Mouse (Mus musculus): ENCODE data around the gene Coro6. TPM values are rescaled to one million over a fixed set of nuclear protein-coding genes. Genes with fewer than 3 reads are reported as not detected.

The Coro6 gene
- total RNA-seq, 2 experiments from 2014 or later: 2.0 to 2.9 TPM

- peak; percentile 83 to 90 for DNase-seq (ENCODE audit: low spot score in 2 of 2)
Observed at GRCm38 (mm10) chr11:77508068-77509021, 46.1 kb downstream of the Coro6 start.

- DNase-seq (ENCODE audit: low spot score in 2 of 2): no peak
Observed at GRCm38 (mm10) chr11:77511336-77511735, 49.1 kb downstream of the Coro6 start.

- DNase-seq (ENCODE audit: low spot score in 2 of 2): peak; percentile 82 to 86
Observed at GRCm38 (mm10) chr11:77512891-77513810, 50.9 kb downstream of the Coro6 start.

GRCm38 (mm10) chr11:77513811-77514170, 51.6 kb downstream of the Coro6 start:
- DNase-seq (ENCODE audit: low spot score in 2 of 2): peak in 1 of 2 experiments; percentile 31

- peak in 1 of 2 experiments; percentile 44 for DNase-seq (ENCODE audit: low spot score in 2 of 2)
Observed at GRCm38 (mm10) chr11:77514281-77514831, 52.1 kb downstream of the Coro6 start.

- peak; percentile 84 to 88 for DNase-seq (ENCODE audit: low spot score in 2 of 2)
Observed at GRCm38 (mm10) chr11:77514832-77515636, 52.8 kb downstream of the Coro6 start, which contains the start of gene Abhd15. Gene Abhd15 (plus strand): TSS chr11:77515121.

- DNase-seq (ENCODE audit: low spot score in 2 of 2): peak in 1 of 2 experiments; percentile 38
Observed at GRCm38 (mm10) chr11:77515637-77516552, 53.7 kb downstream of the Coro6 start, which contains the start of gene Trp53i13. Gene Trp53i13 (minus strand): TSS chr11:77515980.

GRCm38 (mm10) chr11:77516553-77517425, 54.6 kb downstream of the Coro6 start:
- DNase-seq (ENCODE audit: low spot score in 2 of 2): no peak

- peak in 1 of 2 experiments; percentile 30 for DNase-seq (ENCODE audit: low spot score in 2 of 2)
Observed at GRCm38 (mm10) chr11:77518051-77518798, 56.0 kb downstream of the Coro6 start.

- peak in 1 of 2 experiments; percentile 40 for DNase-seq (ENCODE audit: low spot score in 2 of 2)
Observed at GRCm38 (mm10) chr11:77519043-77519442, 56.8 kb downstream of the Coro6 start, which contains the start of gene Gm10392. Gene Gm10392 (minus strand): TSS chr11:77519198.

Other genes starting within 250 kb of the Coro6 start
- gene Ssh2, start 246.1 kb upstream of the Coro6 start, total RNA-seq (2021): 10 to 100 TPM; 19.5 to 22.3 TPM
- gene Ankrd13b, start 27.3 kb downstream of the Coro6 start, total RNA-seq (2021): 1 to 10 TPM; 7.9 to 8.3 TPM
- 10 to 100 TPM; 47.7 to 49.2 TPM for gene Git1, start 31.2 kb downstream of the Coro6 start, total RNA-seq (2021)
- gene Abhd15, start 52.7 kb downstream of the Coro6 start, total RNA-seq (2021): 10 to 100 TPM; 16.7 to 27.6 TPM
- gene Trp53i13, start 53.6 kb downstream of the Coro6 start, total RNA-seq (2021): 10 to 100 TPM; 11.0 to 12.9 TPM
- not detected for gene Gm10392, start 56.8 kb downstream of the Coro6 start, total RNA-seq (2021)
- gene Taok1, start 145.4 kb downstream of the Coro6 start, total RNA-seq (2021): 10 to 100 TPM; 47.6 to 51.3 TPM
- 10 to 100 TPM; 71.1 to 98.0 TPM for gene Nufip2, start 223.7 kb downstream of the Coro6 start, total RNA-seq (2021)

Measured in adrenal gland, adult 18-20 months (tissue).